Mouse (Mus musculus): Measurements from ENCODE around the gene Pnrc2.

DNA sequence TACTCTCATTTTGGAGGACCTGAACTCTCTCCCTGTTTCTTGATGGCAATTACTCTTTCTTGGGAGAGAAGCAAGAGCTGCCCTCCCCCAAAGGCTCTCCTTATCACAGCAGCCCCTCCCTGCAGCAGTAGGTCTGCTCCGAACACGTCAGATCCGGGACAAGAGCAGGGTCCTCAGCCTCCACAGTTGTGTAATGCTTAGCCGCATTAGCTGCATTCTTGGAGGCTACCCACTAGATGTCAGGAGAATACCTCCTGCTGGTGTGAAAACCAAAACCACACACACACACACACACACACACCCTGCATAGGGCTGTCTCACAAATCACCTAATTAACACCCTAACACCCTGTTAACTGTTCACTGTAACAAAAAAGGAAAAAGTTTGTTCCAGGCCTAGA is 19.2 kb upstream of the Pnrc2 start:
- TF ChIP-seq GATA1 (IDR thresholded peaks at IDR 0.05; ENCODE audit: borderline replicate concordance, low read length): no peak
- TF ChIP-seq FLI1 (IDR thresholded peaks at IDR 0.05; ENCODE audit: low read length): no peak
